Mouse (Mus musculus) right cerebral cortex, postnatal 10 days (tissue): ENCODE measurements at regions not wholly inside any gene's neighbourhood (a gene's known extent, or its start where the extent isn't known, plus 50 kb on each side); places are given as distances from the start of the nearest gene placed in this dataset.

Source experiments
- DNase-seq, 2 experiments: peaks; one replicate each; pipeline ENCODE4 v3.0.0; 2021; ENCODE audit warnings: low spot score in 2 of 2

DNA sequence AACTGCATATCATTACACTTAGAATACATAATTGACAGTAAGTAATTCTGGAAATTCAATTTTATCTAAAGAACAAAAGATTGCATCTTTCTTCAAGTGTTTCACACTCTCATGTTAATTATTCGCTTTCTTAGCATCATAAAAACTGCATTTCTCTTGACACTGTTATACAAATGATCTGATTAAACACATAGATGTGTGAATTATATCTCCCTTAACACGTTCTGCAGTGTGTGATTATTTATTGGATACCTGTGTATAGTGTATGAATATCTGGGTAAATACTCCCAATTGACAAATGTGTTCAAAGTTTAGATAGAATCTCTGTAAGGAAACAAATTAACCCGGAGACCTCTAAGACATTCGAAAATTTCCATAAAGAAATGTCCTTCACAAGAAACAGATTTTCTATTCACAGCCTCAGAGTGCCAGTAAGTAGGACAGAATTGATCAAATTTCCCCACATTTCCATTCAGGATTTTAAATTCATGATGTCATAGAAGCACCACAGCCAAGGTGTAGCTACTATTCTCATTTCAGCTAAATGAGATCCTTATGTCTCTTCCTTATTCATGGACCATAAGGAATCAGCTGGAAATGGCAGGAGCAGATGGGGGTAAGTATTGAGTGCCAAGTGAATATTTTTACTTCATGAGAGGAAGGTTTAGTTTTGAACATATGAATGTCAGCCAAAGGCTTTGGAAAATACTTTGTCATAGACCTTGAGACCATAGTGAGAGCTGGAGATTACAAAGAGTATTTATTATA, 2231.6 kb downstream of the Pcdh9 start:
- peak in 1 of 2 experiments; percentile 27 for DNase-seq

DNA sequence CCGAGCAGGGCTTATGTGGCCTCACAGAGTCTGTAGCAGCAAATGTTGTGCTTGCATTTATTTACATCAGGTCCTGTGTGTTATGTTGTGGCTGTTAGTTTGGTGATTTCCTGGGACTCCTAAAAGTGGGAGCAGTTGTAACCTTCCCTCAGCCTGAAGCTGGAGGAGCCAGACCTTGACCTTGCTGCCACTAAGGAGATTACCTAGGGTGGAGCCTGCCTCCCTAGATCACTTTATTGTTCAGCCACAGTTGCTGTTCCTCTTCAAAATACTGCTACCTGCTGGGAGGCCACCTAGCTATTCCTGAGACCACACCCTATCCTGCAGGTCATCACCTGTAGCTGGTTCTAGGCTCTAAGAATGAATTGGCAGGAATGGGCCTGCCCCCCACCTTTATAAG, 2234.5 kb downstream of the Pcdh9 start:
- DNase-seq, result no peak

DNA sequence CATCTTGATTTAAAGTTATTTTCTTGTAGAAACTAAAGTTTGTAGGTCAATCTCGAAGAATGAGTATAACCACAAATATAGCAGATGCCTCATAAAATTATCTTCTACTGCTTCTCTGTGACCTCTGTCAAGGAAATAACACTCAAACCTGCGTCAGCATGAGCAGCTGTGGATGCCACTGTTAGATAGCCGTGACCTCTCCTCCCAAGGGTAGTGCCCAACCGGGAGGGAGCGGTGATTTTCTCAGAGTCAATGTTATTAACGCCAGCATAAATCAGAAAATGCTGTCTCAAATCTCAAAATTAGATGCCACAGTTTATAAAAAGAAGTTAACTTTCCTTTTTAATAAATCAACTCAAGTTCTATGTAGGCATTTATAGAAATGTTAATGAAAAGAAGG, 2259.5 kb downstream of the Pcdh9 start:
- DNase-seq, result no peak

DNA sequence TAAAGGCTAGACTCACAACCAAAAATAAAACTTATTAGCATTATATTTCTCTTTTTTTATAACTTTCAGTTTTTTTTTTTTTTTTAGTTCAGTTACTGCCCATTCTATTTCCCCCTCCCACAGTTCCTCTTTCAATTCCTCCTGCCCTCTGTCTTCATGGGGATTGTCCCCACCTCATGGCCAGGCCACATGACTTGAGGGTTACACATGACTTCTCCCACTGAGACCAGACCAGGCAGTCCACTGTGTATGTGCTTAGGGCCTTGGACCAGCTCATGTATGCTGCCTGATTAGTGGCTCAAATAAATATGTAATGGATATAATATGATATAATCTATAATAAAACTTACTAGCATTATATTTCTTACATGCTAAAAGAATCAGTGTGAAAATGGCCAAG, 2276.1 kb downstream of the Pcdh9 start:
- DNase-seq, result no peak

DNA sequence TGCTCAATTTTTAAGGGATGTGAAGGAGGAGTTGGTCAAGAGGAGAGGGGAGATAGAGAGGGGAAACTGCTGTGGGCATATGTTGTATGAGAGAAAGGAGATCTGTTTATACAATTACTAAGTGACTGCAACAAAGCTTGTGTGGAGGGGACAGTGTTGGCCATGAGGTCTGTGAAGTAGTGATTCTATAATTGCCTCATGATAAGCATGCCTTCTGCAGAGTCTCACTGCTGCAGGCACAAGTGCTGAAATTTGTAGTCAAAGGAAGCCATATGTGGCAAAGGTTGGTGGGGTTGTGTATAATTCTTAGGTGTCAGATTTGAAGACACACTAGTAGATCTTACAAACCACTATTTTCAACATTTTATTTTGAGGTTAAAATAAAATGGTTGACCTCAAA, 2285.9 kb downstream of the Pcdh9 start:
- DNase-seq, result no peak

DNA sequence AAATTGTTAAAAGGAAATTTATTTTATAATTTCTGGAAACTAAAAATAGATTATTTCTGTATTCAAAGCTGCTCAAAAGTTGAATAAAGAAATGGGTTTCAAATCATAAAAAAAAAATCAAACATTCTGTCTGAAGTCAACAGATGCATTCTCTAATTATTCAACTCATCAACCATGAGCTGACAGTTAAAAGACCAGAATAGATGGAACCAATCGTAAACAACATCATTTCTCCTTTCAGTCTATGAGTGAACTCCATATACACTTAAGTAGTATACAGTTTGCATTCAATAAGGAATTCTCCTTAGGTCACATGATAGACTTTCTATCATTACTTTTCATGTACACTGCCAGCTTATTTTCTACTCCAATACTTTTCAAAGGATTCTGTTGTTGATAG, 2308.0 kb downstream of the Pcdh9 start:
- DNase-seq, result no peak

DNA sequence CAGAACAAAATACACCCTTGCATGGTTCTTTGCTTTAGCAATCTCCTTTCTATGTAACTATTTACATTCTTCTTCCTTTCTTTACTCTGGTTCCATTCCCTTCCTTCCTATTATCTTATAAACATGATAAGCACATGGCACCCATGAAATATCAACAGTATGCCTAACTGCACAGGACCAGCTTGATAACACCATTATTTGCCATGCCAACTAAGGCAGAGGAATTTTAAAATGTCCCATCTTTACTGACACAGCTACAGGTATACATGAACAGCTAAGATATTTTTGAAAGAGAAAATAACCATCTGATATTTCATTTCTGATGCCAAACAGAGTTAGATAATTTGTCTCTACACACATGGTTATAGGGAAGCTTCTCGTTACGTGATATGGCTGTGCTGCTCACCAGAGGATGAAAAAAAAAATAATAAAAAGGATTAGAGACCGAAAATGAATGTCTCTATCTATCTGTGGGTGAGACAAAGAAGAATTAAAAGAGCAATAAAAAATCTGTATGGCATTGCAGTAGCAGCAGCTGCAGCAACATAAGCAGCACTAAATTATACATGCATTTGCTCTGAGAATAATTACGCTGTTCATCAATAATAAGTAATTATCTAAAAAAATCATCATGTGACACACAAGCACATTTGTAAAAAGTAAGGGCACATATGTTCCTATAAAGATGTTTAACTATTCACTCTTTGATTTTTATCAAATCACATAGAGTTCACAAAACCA, 2308.6 kb downstream of the Pcdh9 start:
- DNase-seq, result no peak

DNA sequence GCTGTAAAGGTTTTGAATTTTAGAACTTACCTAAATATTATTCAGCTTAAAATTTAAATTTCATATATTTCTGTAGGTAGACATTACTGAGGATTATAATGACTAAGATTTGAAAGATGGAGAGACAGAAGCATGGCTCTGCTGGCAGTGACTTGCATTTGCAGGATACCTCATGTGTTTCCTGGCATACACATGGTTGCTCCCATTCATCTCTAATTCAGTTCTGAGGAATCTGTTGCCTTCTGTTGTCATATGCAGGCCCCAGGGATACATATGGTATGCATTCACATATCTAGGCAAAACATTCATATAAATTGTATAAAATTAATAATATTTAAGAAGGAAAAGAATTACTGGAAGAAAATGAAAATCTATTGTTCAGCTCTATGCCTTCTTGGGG, 2321.4 kb downstream of the Pcdh9 start:
- DNase-seq, result no peak

DNA sequence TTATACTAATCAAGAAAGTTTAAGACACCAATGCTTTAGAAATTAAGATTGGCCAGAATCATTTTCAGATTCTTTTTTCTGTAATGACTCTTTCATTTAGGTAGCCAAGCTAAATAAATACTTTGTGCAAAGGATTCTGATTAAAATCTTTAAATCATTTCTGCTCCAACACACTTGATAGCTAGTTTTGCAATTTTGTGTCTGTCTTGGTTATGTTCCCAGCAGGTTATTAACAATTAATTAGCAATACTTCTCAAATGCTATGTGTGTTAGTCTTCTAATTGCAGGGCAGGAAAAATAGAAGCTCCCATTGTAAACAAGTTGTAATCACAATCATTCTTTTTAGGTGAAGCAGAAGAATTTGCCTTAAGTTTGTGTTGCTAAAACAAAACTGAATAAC, 2351.3 kb downstream of the Pcdh9 start:
- no peak for DNase-seq

DNA sequence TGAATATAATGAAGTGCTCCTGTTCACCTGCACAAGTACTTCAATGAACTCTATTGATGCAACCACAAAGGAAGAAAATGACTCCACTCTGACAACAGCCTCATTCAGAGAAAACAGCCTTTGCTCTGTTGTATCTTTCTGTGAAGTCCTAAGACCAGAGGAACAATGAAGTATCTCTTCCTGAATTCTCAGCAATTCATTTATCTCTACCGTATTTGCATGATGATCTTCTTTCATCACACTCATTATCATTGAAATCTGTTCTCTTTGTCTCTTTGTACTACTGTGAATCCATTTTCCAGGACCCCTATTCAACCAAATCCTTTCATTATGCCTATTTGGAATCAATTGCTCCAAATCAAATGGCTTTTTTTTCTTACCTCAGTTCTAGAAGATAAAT, 2355.5 kb downstream of the Pcdh9 start:
- no peak for DNase-seq

DNA sequence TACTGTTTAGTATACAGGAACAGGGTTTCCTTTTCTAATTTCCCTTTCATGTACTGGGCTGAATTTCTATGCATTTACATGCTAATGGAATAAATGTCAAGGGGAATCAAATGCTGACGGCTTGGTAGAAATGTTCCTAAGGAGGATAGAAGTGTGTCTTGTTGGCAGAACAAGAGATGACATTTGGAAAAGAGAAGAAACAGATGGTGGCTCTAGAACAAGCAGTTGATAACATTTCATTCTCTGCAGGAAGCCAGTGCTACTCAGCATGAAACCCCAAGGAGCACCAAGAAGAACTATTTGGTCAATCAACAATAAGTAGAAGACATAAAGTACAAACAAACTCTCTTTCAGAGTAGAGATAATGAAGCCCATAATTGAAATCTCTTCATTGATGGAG, 2392.0 kb downstream of the Pcdh9 start:
- no peak for DNase-seq

DNA sequence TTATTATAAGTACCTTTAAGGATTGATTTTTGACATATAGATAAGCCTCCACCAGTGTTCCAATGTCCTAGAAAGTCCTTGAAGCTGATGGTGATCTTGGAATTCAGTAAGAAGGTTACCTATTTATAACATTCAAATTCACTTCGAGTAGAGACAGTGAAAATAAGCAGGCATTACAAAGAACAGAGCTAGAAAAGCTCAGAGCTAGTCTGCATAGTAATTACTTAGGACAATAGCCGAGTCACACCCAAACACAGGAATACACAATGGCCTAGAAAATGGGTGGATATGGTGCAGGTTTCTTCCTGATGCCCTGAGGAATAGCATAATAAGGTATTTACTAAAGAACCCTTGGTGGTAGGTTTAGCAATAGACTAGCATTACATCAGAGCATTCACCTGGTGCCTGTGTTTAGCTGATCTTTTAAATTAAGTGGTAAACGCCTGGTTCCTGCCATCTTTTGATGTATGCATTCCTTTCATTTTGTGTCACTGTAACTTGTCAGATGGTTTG, 2412.1 kb downstream of the Pcdh9 start:
- DNase-seq, result no peak

DNA sequence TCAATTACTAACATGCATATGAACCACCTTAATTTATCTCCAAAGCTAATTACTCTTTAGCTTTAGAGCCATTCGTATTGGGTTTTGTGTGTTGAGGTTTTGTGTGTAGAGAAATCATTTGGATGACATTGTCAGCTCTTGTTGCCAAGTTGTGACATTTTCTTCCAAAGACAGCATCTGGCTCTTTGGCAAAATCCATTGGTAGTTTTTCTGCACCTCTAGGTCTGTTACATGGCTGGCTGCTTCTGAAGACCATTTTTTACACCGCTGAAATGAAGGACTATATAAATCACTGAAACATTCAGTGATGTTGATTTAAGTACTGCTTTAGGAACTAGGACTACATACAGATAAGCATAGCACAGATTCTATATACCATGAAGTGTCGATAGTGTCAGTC, 2426.6 kb downstream of the Pcdh9 start:
- DNase-seq, result no peak

DNA sequence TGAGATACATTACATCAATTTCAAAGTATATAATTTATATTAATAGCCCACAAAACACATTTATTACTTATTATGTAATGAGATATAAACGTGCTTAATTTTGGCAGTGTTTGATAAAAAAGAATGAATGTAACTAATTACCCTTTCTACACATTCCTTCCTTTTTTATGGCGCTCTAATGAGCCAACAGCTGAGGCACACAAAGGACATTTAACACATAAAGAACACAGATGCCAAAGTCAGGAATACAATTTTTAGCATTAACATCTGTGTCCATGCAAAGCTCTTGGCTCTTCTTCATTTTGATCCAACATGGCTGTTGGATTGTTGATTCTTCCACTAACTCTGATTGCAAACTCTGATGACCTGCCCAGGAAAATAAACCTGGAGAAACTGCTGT, 2427.8 kb downstream of the Pcdh9 start:
- no peak for DNase-seq

DNA sequence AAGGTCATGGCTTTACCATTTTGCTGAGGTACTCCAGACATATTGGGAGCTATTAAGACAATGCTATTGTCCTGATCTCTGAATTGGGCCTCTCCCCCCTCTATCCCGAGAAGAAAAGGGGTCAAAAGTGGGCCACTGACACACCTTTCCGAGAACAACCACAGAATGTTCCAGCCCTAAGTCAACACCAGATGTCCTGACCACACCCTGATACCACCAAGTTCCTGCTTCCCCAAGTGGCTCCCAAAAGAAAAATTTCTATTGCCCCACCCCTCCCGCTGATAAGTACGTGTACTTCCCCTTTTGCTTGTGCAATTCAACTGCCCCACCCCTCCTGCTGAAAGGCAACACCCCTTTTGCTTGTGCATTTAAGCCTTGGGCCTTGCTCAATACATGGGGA, 2431.7 kb downstream of the Pcdh9 start:
- DNase-seq, result no peak
